9 mouse cellular contexts compared by ENCODE assay signal in the genomic region with DNA sequence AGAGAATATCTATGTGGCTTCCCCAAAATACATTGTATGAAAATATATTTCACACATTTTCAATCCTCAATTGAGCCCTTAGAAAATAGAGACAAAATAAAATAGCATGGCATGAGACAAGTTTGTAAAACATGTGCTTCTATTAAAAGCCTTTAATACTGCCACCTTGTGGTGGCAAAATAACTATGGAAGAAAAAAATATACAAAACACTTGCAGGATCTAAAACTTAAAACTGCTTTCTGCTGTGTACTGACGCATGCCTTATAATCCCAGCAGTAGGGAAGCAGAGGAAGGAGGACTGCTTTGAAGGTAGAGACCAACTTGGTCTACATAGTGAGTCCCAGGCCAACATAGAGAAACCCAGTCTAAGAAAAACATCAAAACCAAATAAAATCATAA. TPM values are rescaled to one million over a fixed set of nuclear protein-coding genes. Genes with fewer than 3 reads are reported as not detected.
DNase-seq lines count a peak whose midpoint lies in the region; ATAC-seq and TF ChIP-seq lines count a peak whose summit lies in the region.
"Had no signal": no experiment of that assay in that cellular context is flagged by ENCODE, and none has a peak within 500 bp of the region (broad histone marks: within the 10 kb centered on the region; RNA-seq: fewer than 3 reads in every experiment).

No protein-coding gene starts in this region.

- no peak for ATAC-seq in embryonic facial prominence, embryonic 11.5 days (replicated peaks; ENCODE audit: insufficient number of reproducible peaks, low FRiP score, low TSS enrichment, low read depth)
- ATAC-seq in megakaryocyte progenitor cell, adult 5-6 weeks (replicated peaks; ENCODE audit: poor library complexity) = peak; percentile 58

- H3K9me3 ChIP-seq in embryonic facial prominence, embryonic 11.5 days (replicated peaks; ENCODE audit: control insufficient read depth, low read length) = no peaks in the 10 kb centered on the region
- no peaks in the 10 kb centered on the region for H3K9me3 ChIP-seq in embryonic facial prominence, embryonic 10.5 days

- no peak overlapping the region for H3K9ac ChIP-seq in embryonic facial prominence, embryonic 11.5 days (replicated peaks; ENCODE audit: low read length)

- no peak overlapping the region for H3K4me3 ChIP-seq in embryonic facial prominence, embryonic 11.5 days (ENCODE audit: low read depth, low read length)
- H3K4me3 ChIP-seq in embryonic facial prominence, embryonic 10.5 days = no peak overlapping the region
- no peak overlapping the region for H3K4me3 ChIP-seq in left cerebral cortex, adult 2 months

- H3K27ac ChIP-seq in embryonic facial prominence, embryonic 11.5 days (replicated peaks; ENCODE audit: low read depth, low read length) = no peak overlapping the region
- no peak overlapping the region for H3K27ac ChIP-seq in embryonic facial prominence, embryonic 10.5 days (replicated peaks)
- no peak overlapping the region for H3K27ac ChIP-seq in left cerebral cortex, adult 2 months
- H3K27ac ChIP-seq: macrophage had no signal

- no peak overlapping the region for H3K4me2 ChIP-seq in embryonic facial prominence, embryonic 11.5 days (ENCODE audit: low read depth, low read length)

- no peaks in the 10 kb centered on the region for H3K36me3 ChIP-seq in embryonic facial prominence, embryonic 11.5 days (replicated peaks; ENCODE audit: control insufficient read depth, insufficient read depth, low read depth, low read length)
- no peaks in the 10 kb centered on the region for H3K36me3 ChIP-seq in embryonic facial prominence, embryonic 10.5 days (replicated peaks)

- H3K4me1 ChIP-seq in embryonic facial prominence, embryonic 11.5 days (ENCODE audit: control insufficient read depth, insufficient read depth, low read length) = no peaks in the 10 kb centered on the region
- H3K4me1 ChIP-seq in embryonic facial prominence, embryonic 10.5 days = no peaks in the 10 kb centered on the region

- intact Hi-C loops in left cerebral cortex, adult 2 months (cut with DNase I) = no loop called here
- intact Hi-C loops in left cerebral cortex, postnatal 4 days (cut with DNase I) = loop anchor here (10.0 kb wide), 1 partner anchor 349 kb away; no protein-coding TSS in a partner anchor

- DNase-seq in embryonic facial prominence, embryonic 11.5 days (ENCODE audit: low spot score) = peak; percentile 67
- DNase-seq in embryonic facial prominence, embryonic 10.5 days (ENCODE audit: low spot score) = no peak
- DNase-seq in left cerebral cortex, adult 2 months (ENCODE audit: extremely low spot score in 1 of 2, low spot score in 2 of 2) = no peak
- no peak for DNase-seq in left cerebral cortex, postnatal 4 days
- DNase-seq in NIH3T3 (ENCODE audit: low read depth) = peak; percentile 80
- DNase-seq in thymus, postnatal 4 days = no peak
- DNase-seq in adrenal gland, postnatal 4 days (ENCODE audit: low spot score in 2 of 2) = no peak

- 62% methylated on average over 1 of the region's 1 CpGs for WGBS in embryonic facial prominence, embryonic 11.5 days
- WGBS in embryonic facial prominence, embryonic 10.5 days = 57% methylated on average over 1 of the region's 1 CpGs

- no peaks in the 10 kb centered on the region for H3K27me3 ChIP-seq in embryonic facial prominence, embryonic 11.5 days (ENCODE audit: control insufficient read depth, insufficient read depth, low read length)
- H3K27me3 ChIP-seq in embryonic facial prominence, embryonic 10.5 days (replicated peaks; ENCODE audit: low read depth, poor library complexity, severe bottlenecking) = no peaks in the 10 kb centered on the region

- TF ChIP-seq CTCF in left cerebral cortex, adult 2 months (IDR thresholded peaks at IDR 0.05) = peak; percentile 74

RNA-seq across cellular contexts. Expression of a gene that starts 19.4 kb away (rescaled TPM):
- polyA plus RNA-seq in embryonic facial prominence, embryonic 11.5 days (2014; fragmentation: Nextera tagmentation; extraction: Ambion mirVana) = 206 and 231 TPM in 2 replicates
- polyA plus RNA-seq in embryonic facial prominence, embryonic 10.5 days (2016; fragmentation: Nextera tagmentation; extraction: Ambion mirVana) = 193 and 202 TPM in 2 replicates
- total RNA-seq in left cerebral cortex, adult 2 months (2021) = 1 to 10 TPM; 7.1 to 9.1 TPM
- 10 to 100 TPM; 13.9 to 17.1 TPM for total RNA-seq in left cerebral cortex, postnatal 4 days (2021)
- 55.8 and 64.4 TPM in 2 replicates for total RNA-seq in megakaryocyte progenitor cell, adult 5-6 weeks (2015)
- 15.7 and 17.7 TPM in 2 replicates for total RNA-seq in megakaryocyte progenitor cell, adult 5-6 weeks (2017)
- total RNA-seq in adrenal gland, postnatal 4 days (2021) = 10 to 100 TPM; 29.0 to 32.5 TPM

RNA-seq across cellular contexts. Expression of a gene that starts 59.5 kb away (rescaled TPM):
- polyA plus RNA-seq in embryonic facial prominence, embryonic 11.5 days (2014; fragmentation: Nextera tagmentation; extraction: Ambion mirVana) = 196 and 226 TPM in 2 replicates
- polyA plus RNA-seq in embryonic facial prominence, embryonic 10.5 days (2016; fragmentation: Nextera tagmentation; extraction: Ambion mirVana) = 166 and 187 TPM in 2 replicates
- 1 to 10 TPM; 4.7 to 4.9 TPM for total RNA-seq in left cerebral cortex, adult 2 months (2021)
- 10 to 100 TPM; 17.9 to 18.2 TPM for total RNA-seq in left cerebral cortex, postnatal 4 days (2021)
- 350 and 351 TPM in 2 replicates for total RNA-seq in megakaryocyte progenitor cell, adult 5-6 weeks (2015)
- 603 and 719 TPM in 2 replicates for total RNA-seq in megakaryocyte progenitor cell, adult 5-6 weeks (2017)
- total RNA-seq in adrenal gland, postnatal 4 days (2021) = 10 to 100 TPM; 65.9 to 79.6 TPM

RNA-seq across cellular contexts. Expression of a gene that starts 59.6 kb away (rescaled TPM):
- 22.4 and 24.8 TPM in 2 replicates for polyA plus RNA-seq in embryonic facial prominence, embryonic 11.5 days (2014; fragmentation: Nextera tagmentation; extraction: Ambion mirVana)
- polyA plus RNA-seq in embryonic facial prominence, embryonic 10.5 days (2016; fragmentation: Nextera tagmentation; extraction: Ambion mirVana) = 18.1 and 18.3 TPM in 2 replicates
- 10 to 100 TPM; 19.9 to 26.1 TPM for total RNA-seq in left cerebral cortex, adult 2 months (2021)
- total RNA-seq in left cerebral cortex, postnatal 4 days (2021) = 10 to 100 TPM in 1 of 2 experiments, 1 to 10 TPM in 1; 9.3 to 10.4 TPM
- total RNA-seq in megakaryocyte progenitor cell, adult 5-6 weeks (2015) = 12.8 and 21.5 TPM in 2 replicates
- total RNA-seq in megakaryocyte progenitor cell, adult 5-6 weeks (2017) = 19.1 and 25.2 TPM in 2 replicates
- total RNA-seq in adrenal gland, postnatal 4 days (2021) = 10 to 100 TPM; 22.4 to 29.5 TPM

Comparison
In these comparisons a context has a peak if more than half of its experiments do, and no peak if none do; other contexts are left out.
1. DNase-seq: peak in embryonic facial prominence, embryonic 11.5 days (single experiment) and NIH3T3 (single experiment); none in embryonic facial prominence, embryonic 10.5 days (single experiment), left cerebral cortex, adult 2 months (0 of 2), left cerebral cortex, postnatal 4 days (single experiment), thymus, postnatal 4 days (single experiment) and adrenal gland, postnatal 4 days (0 of 2).
2. RNA of a gene that starts 59.5 kb away (total RNA-seq): 350 to 719 TPM in megakaryocyte progenitor cell, adult 5-6 weeks; 65.9 to 79.6 TPM in adrenal gland, postnatal 4 days, 17.9 to 18.2 TPM in left cerebral cortex, postnatal 4 days and 4.7 to 4.9 TPM in left cerebral cortex, adult 2 months; every median in the first group is over 4 times any median in the second.